Mouse (Mus musculus): ENCODE data around the gene AL732309.1. TPM values are rescaled to one million over a fixed set of nuclear protein-coding genes. Genes with fewer than 3 reads are reported as not detected.

The AL732309.1 gene
- polyA plus RNA-seq, 1 experiment from 2014 or later = 9.4 TPM

GRCm38 (mm10) chr2:25286837-25287636, 40.4 kb upstream of the AL732309.1 start:
- ATAC-seq (ENCODE audit: insufficient number of reproducible peaks, low FRiP score, low TSS enrichment, low read depth) = peak; percentile 20; the same call in 1 of the 2 replicates
- Histone ChIP-seq H3K4me2 (replicated peaks) (peak overlapping the region; percentile 2; the same call in 1 of the 2 replicates), H3K27ac (replicated peaks) (peak overlapping the region; percentile 82), H3K36me3 (peaks cover 36% of the 10 kb centered on the region), H3K9ac (no peak overlapping the region), H3K27me3 (peaks cover 47% of the 10 kb centered on the region), H3K4me1 (peaks cover 55% of the 10 kb centered on the region), H3K9me3 (replicated peaks) (no peaks in the 10 kb centered on the region), H3K4me3 (replicated peaks) (no peak overlapping the region)
- WGBS = 44% methylated on average over 7 of the region's 7 CpGs

DNA sequence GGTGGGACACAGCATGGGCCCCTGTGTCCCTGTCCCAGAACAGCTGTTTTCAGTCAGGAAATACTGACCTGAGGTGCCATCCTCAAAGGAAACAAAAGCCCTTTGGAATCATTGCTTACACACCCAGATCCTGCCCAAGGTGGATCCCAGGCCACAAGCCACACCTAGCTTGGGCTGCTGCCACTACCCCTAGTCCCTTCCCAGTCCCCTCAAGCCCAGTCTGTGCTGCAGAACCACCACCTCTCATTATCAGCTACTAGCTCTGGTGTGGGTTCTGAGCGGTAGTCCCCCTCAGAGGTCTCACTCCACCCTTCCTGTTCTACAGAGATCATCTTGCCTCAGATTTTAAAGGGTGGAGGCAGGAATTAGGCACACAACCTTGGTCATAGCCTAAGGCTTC, 39.7 kb upstream of the AL732309.1 start:
- WGBS = 48% methylated on average over 1 of the region's 1 CpGs
- Histone ChIP-seq H3K4me1 (peaks cover 47% of the 10 kb centered on the region), H3K36me3 (peaks cover 41% of the 10 kb centered on the region), H3K27me3 (peaks cover 40% of the 10 kb centered on the region), H3K4me3 (replicated peaks) (no peak overlapping the region), H3K9ac (no peak overlapping the region), H3K9me3 (replicated peaks) (no peaks in the 10 kb centered on the region), H3K27ac (replicated peaks) (peak overlapping the region; percentile 82), H3K4me2 (replicated peaks) (peak overlapping the region; percentile 2; the same call in 1 of the 2 replicates)
- no peak for ATAC-seq (ENCODE audit: insufficient number of reproducible peaks, low FRiP score, low TSS enrichment, low read depth)

DNA sequence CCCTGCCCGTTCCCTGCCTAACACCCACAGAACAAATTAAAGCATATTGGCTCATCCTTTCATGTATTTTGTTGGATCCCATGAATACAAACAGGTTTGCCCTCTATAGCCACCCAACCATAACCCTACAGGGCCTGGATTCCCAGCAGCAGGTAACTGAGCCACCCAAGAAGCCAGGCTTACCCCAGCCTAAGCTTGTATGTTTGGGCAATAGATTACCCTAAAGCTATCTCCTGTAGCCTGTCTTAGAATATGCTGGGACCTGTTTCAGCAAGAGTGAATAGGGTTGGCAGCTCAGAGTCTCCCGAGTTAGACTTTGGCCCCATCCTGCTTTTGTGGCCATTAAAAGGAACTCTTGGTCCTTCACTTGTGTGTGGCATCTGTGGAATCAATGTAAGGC, 38.9 kb upstream of the AL732309.1 start:
- H3K9me3 ChIP-seq (replicated peaks) = no peaks in the 10 kb centered on the region
- H3K27ac ChIP-seq (replicated peaks) = peak overlapping the region; percentile 82
- peaks cover 48% of the 10 kb centered on the region for H3K36me3 ChIP-seq
- no peak for ATAC-seq (ENCODE audit: insufficient number of reproducible peaks, low FRiP score, low TSS enrichment, low read depth)
- H3K9ac ChIP-seq = no peak overlapping the region
- H3K4me2 ChIP-seq (replicated peaks) = no peak overlapping the region
- H3K4me3 ChIP-seq (replicated peaks) = no peak overlapping the region
- WGBS = 79% methylated on average over 2 of the region's 2 CpGs
- H3K27me3 ChIP-seq = peaks cover 32% of the 10 kb centered on the region
- H3K4me1 ChIP-seq = peaks cover 40% of the 10 kb centered on the region

GRCm38 (mm10) chr2:25278928-25279882, 32.5 kb upstream of the AL732309.1 start:
- Histone ChIP-seq H3K4me3 (replicated peaks) (no peak overlapping the region), H3K36me3 (peaks cover 95% of the 10 kb centered on the region), H3K9me3 (replicated peaks) (no peaks in the 10 kb centered on the region), H3K4me2 (replicated peaks) (no peak overlapping the region), H3K4me1 (peaks cover 1% of the 10 kb centered on the region), H3K27me3 (no peaks in the 10 kb centered on the region), H3K27ac (replicated peaks) (no peak overlapping the region), H3K9ac (no peak overlapping the region)
- 65% methylated on average over 13 of the region's 13 CpGs for WGBS
- no peak for ATAC-seq (ENCODE audit: insufficient number of reproducible peaks, low FRiP score, low TSS enrichment, low read depth)

DNA sequence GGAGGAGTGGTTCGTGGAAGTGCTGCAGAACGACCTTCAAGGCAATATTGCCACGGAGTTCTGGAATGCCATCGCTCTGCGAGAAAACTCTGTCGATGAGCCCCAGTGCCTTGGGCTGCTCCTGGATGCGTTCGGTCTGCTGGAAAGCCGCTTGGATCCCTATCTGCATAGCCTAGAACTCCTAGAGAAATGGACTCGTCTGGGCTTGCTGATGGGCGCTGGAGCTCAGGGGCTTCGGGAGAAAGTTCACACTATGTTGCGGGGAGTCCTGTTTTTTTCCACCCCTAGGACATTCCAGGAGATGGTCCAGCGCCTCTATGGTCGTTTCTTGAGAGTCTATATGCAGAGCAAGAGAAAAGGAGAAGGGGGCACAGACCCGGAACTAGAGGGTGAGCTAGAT, 26.3 kb upstream of the AL732309.1 start:
- peak overlapping the region; percentile 87 for H3K4me3 ChIP-seq (replicated peaks)
- peak overlapping the region; percentile 97 for H3K9ac ChIP-seq
- peaks cover 33% of the 10 kb centered on the region for H3K4me1 ChIP-seq
- no peaks in the 10 kb centered on the region for H3K27me3 ChIP-seq
- H3K4me2 ChIP-seq (replicated peaks) = peak overlapping the region; percentile 96
- peaks cover 71% of the 10 kb centered on the region for H3K36me3 ChIP-seq
- H3K9me3 ChIP-seq (replicated peaks) = no peaks in the 10 kb centered on the region
- H3K27ac ChIP-seq (replicated peaks) = peak overlapping the region; percentile 81
- WGBS = 36% methylated on average over 16 of the region's 16 CpGs
- ATAC-seq (ENCODE audit: insufficient number of reproducible peaks, low FRiP score, low TSS enrichment, low read depth) = no peak

- Histone ChIP-seq H3K27me3 (no peaks in the 10 kb centered on the region), H3K9ac (peak overlapping the region; percentile 97), H3K36me3 (peaks cover 67% of the 10 kb centered on the region), H3K4me3 (replicated peaks) (peak overlapping the region; percentile 87), H3K4me2 (replicated peaks) (peak overlapping the region; percentile 96), H3K9me3 (replicated peaks) (no peaks in the 10 kb centered on the region), H3K27ac (replicated peaks) (peak overlapping the region; percentile 81), H3K4me1 (peaks cover 33% of the 10 kb centered on the region)
- peak; percentile 55 for ATAC-seq (ENCODE audit: insufficient number of reproducible peaks, low FRiP score, low TSS enrichment, low read depth)
- WGBS = 1% methylated on average over 29 of the region's 29 CpGs
These were observed 25.9 kb upstream of the AL732309.1 start for GRCm38 (mm10) chr2:25272515-25272914.

DNA sequence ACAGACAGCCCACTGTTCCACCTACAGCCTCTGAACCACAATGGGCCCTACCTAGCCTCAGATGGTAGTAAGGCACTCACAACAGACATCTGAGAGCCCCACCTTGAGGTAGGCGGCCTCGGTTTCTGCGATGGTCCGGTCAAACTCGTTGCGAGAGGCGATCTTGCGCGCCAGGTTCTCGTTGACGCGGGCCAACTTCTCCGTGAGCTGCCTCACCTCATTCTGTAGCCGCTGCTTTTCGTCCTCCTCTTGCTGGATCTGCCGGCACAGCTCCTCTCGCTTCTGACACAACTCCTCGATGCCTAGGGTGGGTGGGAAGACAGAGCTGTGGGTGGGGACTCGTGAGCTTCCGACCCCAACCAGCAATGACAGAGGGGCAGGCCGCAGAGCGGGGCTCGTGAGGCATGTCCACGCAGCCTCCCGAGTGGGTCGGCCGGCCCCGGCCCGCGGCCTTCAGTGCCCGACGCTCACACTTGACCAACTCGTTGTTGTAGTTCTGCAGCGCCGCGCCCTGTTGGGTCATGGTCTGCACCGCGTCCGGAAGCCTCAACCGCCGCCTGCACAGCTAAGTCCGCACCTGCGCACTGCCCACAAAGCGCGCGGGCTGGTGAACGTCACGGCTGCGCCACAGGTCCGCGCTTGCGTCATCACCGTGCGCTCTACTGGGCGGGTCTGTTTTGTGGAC, 25.3 kb upstream of the AL732309.1 start, which contains the start of the genes Ssna1 and Anapc2:
Gene Ssna1, minus strand, starts transcription at position 612 of the 685 bp plus-strand sequence.
Gene Anapc2, plus strand, starts transcription at position 652 of the 685 bp plus-strand sequence.
- peak; percentile 93 for ATAC-seq (ENCODE audit: insufficient number of reproducible peaks, low FRiP score, low TSS enrichment, low read depth)
- peak within 1 kb of the TSS; percentile 90 for H3K27ac ChIP-seq (replicated peaks)
- peak within 1 kb of the TSS; percentile 87 for H3K4me3 ChIP-seq (replicated peaks)
- H3K4me1 ChIP-seq = peaks cover 38% of the 10 kb centered on the region
- H3K36me3 ChIP-seq = peaks cover 62% of the 10 kb centered on the region
- H3K9me3 ChIP-seq (replicated peaks) = no peaks in the 10 kb centered on the region
- under 1% methylated on average over 55 of the region's 55 CpGs for whole genome bisulfite sequencing
- H3K9ac ChIP-seq = peak within 1 kb of the TSS; percentile 97
- H3K4me2 ChIP-seq (replicated peaks) = peak within 1 kb of the TSS; percentile 96
- H3K27me3 ChIP-seq = no peaks in the 10 kb centered on the region

- H3K9ac ChIP-seq = no peak overlapping the region
- H3K4me3 ChIP-seq (replicated peaks) = no peak overlapping the region
- H3K27me3 ChIP-seq = peaks cover 17% of the 10 kb centered on the region
- H3K4me2 ChIP-seq (replicated peaks) = no peak overlapping the region
- WGBS = 64% methylated on average over 4 of the region's 4 CpGs
- H3K4me1 ChIP-seq = peaks cover 59% of the 10 kb centered on the region
- no peaks in the 10 kb centered on the region for H3K9me3 ChIP-seq (replicated peaks)
- no peak overlapping the region for H3K27ac ChIP-seq (replicated peaks)
- ATAC-seq (ENCODE audit: insufficient number of reproducible peaks, low FRiP score, low TSS enrichment, low read depth) = no peak
- H3K36me3 ChIP-seq = peaks cover 30% of the 10 kb centered on the region
These were observed 21.2 kb upstream of the AL732309.1 start for GRCm38 (mm10) chr2:25267746-25268309.

- Histone ChIP-seq H3K27ac (replicated peaks) (no peak overlapping the region), H3K4me1 (peaks cover 60% of the 10 kb centered on the region), H3K9me3 (replicated peaks) (no peaks in the 10 kb centered on the region), H3K4me2 (replicated peaks) (no peak overlapping the region), H3K36me3 (peaks cover 30% of the 10 kb centered on the region), H3K9ac (no peak overlapping the region), H3K27me3 (peaks cover 17% of the 10 kb centered on the region), H3K4me3 (replicated peaks) (no peak overlapping the region)
- no peak for ATAC-seq (ENCODE audit: insufficient number of reproducible peaks, low FRiP score, low TSS enrichment, low read depth)
These were observed 20.6 kb upstream of the AL732309.1 start for GRCm38 (mm10) chr2:25267241-25267640.

- 59% methylated on average over 2 of the region's 2 CpGs for WGBS
These were observed 20.1 kb upstream of the AL732309.1 start for GRCm38 (mm10) chr2:25266720-25267119.

More at GRCm38 (mm10) chr2:25266720-25267119, 20.1 kb upstream of the AL732309.1 start:
- peaks cover 30% of the 10 kb centered on the region for H3K36me3 ChIP-seq
- ATAC-seq (ENCODE audit: insufficient number of reproducible peaks, low FRiP score, low TSS enrichment, low read depth) = no peak
- H3K4me1 ChIP-seq = peaks cover 64% of the 10 kb centered on the region
- peaks cover 17% of the 10 kb centered on the region for H3K27me3 ChIP-seq
- no peaks in the 10 kb centered on the region for H3K9me3 ChIP-seq (replicated peaks)
- H3K4me3 ChIP-seq (replicated peaks) = no peak overlapping the region
- H3K4me2 ChIP-seq (replicated peaks) = no peak overlapping the region
- H3K9ac ChIP-seq = no peak overlapping the region
- no peak overlapping the region for H3K27ac ChIP-seq (replicated peaks)

All from embryonic facial prominence, embryonic 15.5 days (tissue).